Mouse (Mus musculus) embryonic facial prominence, embryonic 14.5 days (tissue): ENCODE measurements around the gene Lrmda. TPM values are rescaled to one million over a fixed set of nuclear protein-coding genes. Genes with fewer than 3 reads are reported as not detected.
A peak's percentile ranks its signal among the peaks of the same experiment; 100 is the strongest.

Experiments used
- ATAC-seq: fragments of 200-750 bp; cut with Nextera tagmentation; 2 replicates; pipeline ENCODE4 v1.8.0; 2017; ENCODE audit warnings: low read depth, moderate number of reproducible peaks, moderate TSS enrichment
- DNase-seq: peaks from one replicate; pipeline ENCODE4 v3.0.0-alpha.2; 2015; ENCODE audit warnings: low spot score
- H3K27ac ChIP-seq: fragments of 300-500 bp; sonication (generic); replicated peaks from 2 replicates; pipeline ENCODE4 v1.5.1; 2014; ENCODE audit warnings: low read depth, mild to moderate bottlenecking, low read length, moderate library complexity
- H3K27me3 ChIP-seq: fragments of 300-500 bp; sonication (generic); replicated peaks from 2 replicates; pipeline ENCODE4 v1.6.1; 2014; ENCODE audit warnings: low read length; ENCODE audit not compliant: control insufficient read depth, insufficient read depth
- H3K36me3 ChIP-seq: fragments of 300-500 bp; sonication (generic); 2 replicates; pipeline ENCODE4 v1.6.1; 2014; ENCODE audit warnings: low read length, mixed read lengths; ENCODE audit not compliant: control insufficient read depth, insufficient read depth
- H3K4me1 ChIP-seq: fragments of 300-500 bp; sonication (generic); 2 replicates; pipeline ENCODE4 v1.6.1; 2014; ENCODE audit warnings: antibody characterized with exemption, low read length; ENCODE audit not compliant: control insufficient read depth, insufficient read depth
- H3K4me2 ChIP-seq: fragments of 300-500 bp; sonication (generic); 2 replicates; pipeline ENCODE4 v1.6.1; 2014; ENCODE audit warnings: low read depth, mild to moderate bottlenecking, low read length, moderate library complexity, mixed read lengths
- H3K4me3 ChIP-seq: fragments of 300-500 bp; sonication (generic); 2 replicates; pipeline ENCODE4 v1.5.1; 2014; ENCODE audit warnings: low read depth, mild to moderate bottlenecking, low read length
- H3K9ac ChIP-seq: fragments of 300-500 bp; sonication (generic); 2 replicates; pipeline ENCODE4 v1.6.1; 2014; ENCODE audit warnings: low read depth, mild to moderate bottlenecking, low read length, moderate library complexity, mixed read lengths
- H3K9me3 ChIP-seq: fragments of 300-500 bp; sonication (generic); 2 replicates; pipeline ENCODE4 v1.6.1; 2016; ENCODE audit warnings: low read length; ENCODE audit not compliant: control insufficient read depth
- WGBS: fragments of 180-500 bp; shearing (Covaris S2); extraction: QIAGEN DNeasy Blood & Tissue Kit; methylation state at CpG from one replicate; pipeline ENCODE4 v1.1.7; 2014; 5-methylcytosine and 5-hydroxymethylcytosine counted together
- polyA plus RNA-seq: library from polyadenylated mRNA; unstranded; fragments of >200 nt; fragmentation: Nextera tagmentation; extraction: Ambion mirVana; gene quantifications from 2 replicates; pipeline ENCODE4 v1.2.1, GENCODE M21; 2014

The Lrmda gene
- polyA plus RNA-seq, 1 experiment from 2014 or later, result 0.24 TPM

DNA sequence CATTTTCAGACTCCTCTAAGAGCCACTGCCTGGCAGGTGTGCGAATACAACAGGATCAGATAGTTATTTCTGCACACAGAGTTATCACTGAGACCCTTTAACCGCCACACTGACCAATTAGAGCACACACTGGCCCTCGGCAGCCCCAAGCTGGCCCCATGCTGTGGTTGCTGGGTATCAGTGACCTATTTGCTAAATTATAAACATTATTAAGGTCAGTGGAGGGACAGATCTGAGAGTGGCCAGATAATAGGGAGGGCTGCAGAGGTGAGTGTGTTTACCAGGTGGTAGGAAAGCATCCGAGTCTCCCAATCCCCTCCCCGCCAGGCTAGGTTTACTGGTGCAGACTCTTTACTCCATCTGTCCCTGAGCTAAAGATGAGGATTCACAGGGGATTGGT is 553.0 kb downstream of the Lrmda start:
- Histone ChIP-seq H3K4me2 (no peak overlapping the region), H3K9ac (no peak overlapping the region), H3K36me3 (no peaks in the 10 kb centered on the region), H3K4me1 (peaks cover 20% of the 10 kb centered on the region), H3K27me3 (no peaks in the 10 kb centered on the region), H3K9me3 (no peaks in the 10 kb centered on the region), H3K27ac (no peak overlapping the region), H3K4me3 (no peak overlapping the region)
- 76% methylated on average over 5 of the region's 5 CpGs for WGBS
- ATAC-seq (no peak), DNase-seq (no peak)

DNA sequence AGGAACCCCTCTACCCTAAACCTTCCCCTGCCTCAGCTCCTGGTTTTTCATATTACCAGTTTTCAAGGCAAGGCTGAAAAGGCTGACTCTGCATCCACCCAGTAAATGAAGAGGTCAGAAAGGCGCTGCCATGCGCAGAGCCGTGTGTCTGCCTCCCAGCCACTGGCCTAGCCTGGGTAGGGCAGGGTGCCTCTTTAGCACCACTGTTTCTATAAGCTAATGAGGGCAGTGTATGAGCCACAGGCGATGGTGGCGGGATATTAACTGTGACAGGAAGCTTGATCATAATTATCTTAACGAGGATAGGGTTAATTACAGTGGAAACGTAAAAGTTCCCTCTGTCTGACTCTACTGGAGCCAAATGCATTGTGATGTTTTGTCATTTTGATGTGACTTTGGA is 554.1 kb downstream of the Lrmda start:
- H3K4me3 ChIP-seq, result no peak overlapping the region
- ATAC-seq (no peak), DNase-seq (no peak)
- H3K27me3 ChIP-seq, result no peaks in the 10 kb centered on the region
- no peaks in the 10 kb centered on the region for H3K9me3 ChIP-seq
- 75% methylated on average over 7 of the region's 7 CpGs for WGBS
- no peak overlapping the region for H3K27ac ChIP-seq
- H3K4me2 ChIP-seq, result no peak overlapping the region
- H3K9ac ChIP-seq, result no peak overlapping the region
- peaks cover 25% of the 10 kb centered on the region for H3K4me1 ChIP-seq
- no peaks in the 10 kb centered on the region for H3K36me3 ChIP-seq

DNA sequence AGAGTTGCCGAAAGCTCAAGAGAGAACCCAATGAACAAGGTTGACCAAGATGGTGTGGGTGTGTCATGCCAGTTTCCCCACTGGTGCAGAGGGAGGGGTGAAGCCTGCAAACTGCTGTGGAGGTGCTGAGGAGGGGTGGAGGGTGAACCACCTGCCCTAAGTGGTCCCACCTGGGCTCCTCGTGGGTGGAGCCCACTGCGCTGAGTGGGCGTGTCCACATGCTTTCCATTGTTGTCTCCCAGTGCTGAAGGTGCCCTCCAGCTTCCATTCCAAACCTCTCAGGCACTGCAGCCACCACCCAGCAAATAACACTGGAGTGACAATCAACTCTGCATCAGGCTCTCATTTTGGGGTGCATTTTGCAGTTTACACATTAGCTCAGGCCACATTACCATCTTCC is 554.5 kb downstream of the Lrmda start:
- Histone ChIP-seq H3K4me2 (no peak overlapping the region), H3K27ac (no peak overlapping the region), H3K36me3 (no peaks in the 10 kb centered on the region), H3K9me3 (no peaks in the 10 kb centered on the region), H3K9ac (no peak overlapping the region), H3K27me3 (no peaks in the 10 kb centered on the region), H3K4me1 (peaks cover 25% of the 10 kb centered on the region), H3K4me3 (no peak overlapping the region)
- WGBS, result 78% methylated on average over 4 of the region's 4 CpGs
- ATAC-seq (no peak), DNase-seq (no peak)

DNA sequence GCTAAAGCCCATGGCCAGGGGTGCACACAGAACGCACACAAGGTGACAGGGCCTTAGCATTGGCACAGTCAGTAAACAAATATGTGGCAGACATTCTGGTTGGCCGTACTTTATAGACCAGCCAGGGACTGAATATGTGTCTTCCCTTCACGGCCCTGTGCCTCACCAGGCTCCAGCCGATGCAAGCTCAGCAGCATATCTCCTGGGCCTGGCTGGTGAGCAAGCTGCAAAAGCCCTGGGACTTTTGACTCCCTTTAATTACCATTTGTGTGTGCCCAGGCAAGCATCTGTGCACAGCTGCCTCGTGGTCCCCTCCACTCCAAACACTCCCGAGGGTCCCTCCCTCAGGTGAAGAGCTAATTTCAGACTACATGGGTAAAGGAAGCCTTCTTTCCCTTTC is 556.9 kb downstream of the Lrmda start:
- H3K36me3 ChIP-seq, result no peaks in the 10 kb centered on the region
- no peak overlapping the region for H3K9ac ChIP-seq
- ATAC-seq (no peak), DNase-seq (no peak)
- 44% methylated on average over 6 of the region's 6 CpGs for WGBS
- H3K27ac ChIP-seq, result no peak overlapping the region
- no peaks in the 10 kb centered on the region for H3K27me3 ChIP-seq
- H3K4me3 ChIP-seq, result no peak overlapping the region
- H3K9me3 ChIP-seq, result no peaks in the 10 kb centered on the region
- H3K4me1 ChIP-seq, result peaks cover 25% of the 10 kb centered on the region
- H3K4me2 ChIP-seq, result no peak overlapping the region

DNA sequence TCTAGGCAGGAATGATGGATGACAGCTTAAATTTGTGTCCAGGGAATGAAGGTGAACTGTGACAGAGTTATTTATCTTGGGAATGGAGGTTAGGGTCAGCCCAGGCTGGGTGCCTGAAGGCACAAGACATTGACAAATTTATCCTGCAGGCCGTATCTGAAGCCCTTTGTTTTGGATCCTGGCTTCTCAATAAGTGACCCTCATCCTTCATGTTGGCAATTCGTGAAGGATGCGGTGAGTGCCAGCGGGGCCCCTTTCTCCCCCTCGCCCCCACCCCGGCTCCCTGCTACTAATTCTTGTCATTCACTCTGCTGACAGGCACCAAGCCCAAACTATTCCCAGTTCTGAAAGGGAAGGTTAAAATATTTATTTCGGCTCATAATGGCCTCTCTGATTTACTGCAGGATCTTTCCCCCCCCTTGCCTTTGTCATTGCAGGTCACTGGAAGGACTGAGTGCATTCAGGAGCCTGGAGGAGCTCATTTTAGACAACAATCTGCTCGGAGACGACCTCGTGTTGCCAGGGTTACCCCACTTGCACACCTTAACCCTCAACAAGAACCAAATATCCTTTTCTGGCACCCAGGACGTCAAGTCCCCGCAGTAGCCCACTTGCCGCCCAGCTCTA is 558.0 kb downstream of the Lrmda start:
- Histone ChIP-seq H3K27me3 (no peaks in the 10 kb centered on the region), H3K4me3 (no peak overlapping the region), H3K9ac (no peak overlapping the region), H3K9me3 (no peaks in the 10 kb centered on the region), H3K36me3 (no peaks in the 10 kb centered on the region), H3K4me1 (peaks cover 25% of the 10 kb centered on the region), H3K4me2 (peak overlapping the region; percentile 14; the same call in 1 of the 2 replicates), H3K27ac (no peak overlapping the region)
- ATAC-seq (no peak), DNase-seq (no peak)
- 44% methylated on average over 13 of the region's 13 CpGs for WGBS

DNA sequence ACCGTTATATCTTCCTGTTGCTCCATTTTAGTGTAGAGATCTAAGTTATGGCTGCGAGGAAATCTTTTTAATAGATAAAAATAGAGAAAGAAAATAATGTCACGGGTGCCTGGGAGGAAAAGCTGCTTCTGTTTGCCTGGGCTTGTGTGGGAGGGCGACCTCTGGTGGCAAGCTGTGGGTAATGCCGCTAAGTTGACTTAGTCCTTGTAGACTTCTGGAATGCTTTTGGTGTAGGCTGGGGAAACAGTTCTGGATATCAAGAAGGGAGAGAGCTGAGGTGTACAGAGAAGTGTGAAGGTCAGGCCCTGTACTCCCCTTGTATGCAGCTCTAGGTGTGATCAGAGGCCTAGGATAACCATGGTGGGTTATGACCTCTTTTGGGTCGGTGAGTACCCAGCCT is 558.7 kb downstream of the Lrmda start:
- peak; percentile 82 for DNase-seq
- no peaks in the 10 kb centered on the region for H3K36me3 ChIP-seq
- no peak overlapping the region for H3K4me3 ChIP-seq
- WGBS, result 15% methylated on average over 6 of the region's 6 CpGs
- H3K4me2 ChIP-seq, result peak overlapping the region; percentile 14; the same call in 1 of the 2 replicates
- H3K9me3 ChIP-seq, result no peaks in the 10 kb centered on the region
- H3K9ac ChIP-seq, result no peak overlapping the region
- H3K27ac ChIP-seq, result no peak overlapping the region
- no peak for ATAC-seq
- no peaks in the 10 kb centered on the region for H3K27me3 ChIP-seq
- peaks cover 25% of the 10 kb centered on the region for H3K4me1 ChIP-seq

DNA sequence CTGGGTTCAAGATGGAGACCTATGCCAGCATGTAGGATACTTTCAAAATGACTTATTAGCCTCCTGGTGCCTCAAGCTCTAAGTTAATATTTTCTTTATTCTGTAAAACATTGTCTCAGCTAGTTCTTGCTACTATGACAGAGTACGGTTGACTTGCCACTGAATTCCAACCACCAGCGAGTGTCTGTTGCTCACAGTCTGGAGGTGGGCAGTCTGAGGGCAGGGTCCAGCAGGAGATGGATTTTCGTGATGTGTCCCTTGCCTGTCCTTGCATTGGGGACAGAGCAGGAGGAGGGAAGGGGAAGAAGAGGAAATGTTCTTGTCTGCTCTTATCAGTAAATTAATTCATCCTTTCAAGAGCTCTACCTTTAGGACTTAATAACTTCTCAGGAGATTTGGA is 559.5 kb downstream of the Lrmda start:
- H3K27ac ChIP-seq, result no peak overlapping the region
- no peak for ATAC-seq
- H3K4me2 ChIP-seq, result no peak overlapping the region
- no peak for DNase-seq
- peaks cover 25% of the 10 kb centered on the region for H3K4me1 ChIP-seq
- H3K27me3 ChIP-seq, result no peaks in the 10 kb centered on the region
- H3K9me3 ChIP-seq, result no peaks in the 10 kb centered on the region
- no peaks in the 10 kb centered on the region for H3K36me3 ChIP-seq
- no peak overlapping the region for H3K9ac ChIP-seq
- 95% methylated on average over 3 of the region's 3 CpGs for WGBS
- no peak overlapping the region for H3K4me3 ChIP-seq

DNA sequence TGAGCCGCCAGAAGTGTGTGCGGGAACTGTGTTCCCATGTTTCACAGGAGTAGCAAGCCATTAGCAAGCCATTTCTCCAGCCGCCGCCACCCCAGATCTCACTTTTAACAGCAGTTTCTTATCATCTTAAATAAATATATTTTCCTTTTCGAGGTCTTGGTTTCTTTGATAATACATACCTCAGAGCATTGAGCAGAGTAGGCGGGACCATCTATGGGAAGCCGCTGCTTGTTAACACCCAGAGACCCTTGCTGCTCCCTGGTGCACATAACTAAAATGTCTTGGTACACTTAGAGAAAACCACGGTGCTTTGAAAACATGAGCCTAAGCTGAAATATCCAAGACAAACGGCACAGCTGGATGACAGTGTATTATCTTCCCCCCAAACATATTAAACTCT is 562.6 kb downstream of the Lrmda start:
- H3K4me2 ChIP-seq, result no peak overlapping the region
- H3K9ac ChIP-seq, result no peak overlapping the region
- ATAC-seq (no peak), DNase-seq (no peak)
- no peak overlapping the region for H3K27ac ChIP-seq
- WGBS, result 87% methylated on average over 9 of the region's 9 CpGs
- H3K27me3 ChIP-seq, result no peaks in the 10 kb centered on the region
- peaks cover 9% of the 10 kb centered on the region; the same call in 1 of the 2 replicates for H3K4me1 ChIP-seq
- H3K9me3 ChIP-seq, result no peaks in the 10 kb centered on the region
- H3K36me3 ChIP-seq, result no peaks in the 10 kb centered on the region
- no peak overlapping the region for H3K4me3 ChIP-seq

DNA sequence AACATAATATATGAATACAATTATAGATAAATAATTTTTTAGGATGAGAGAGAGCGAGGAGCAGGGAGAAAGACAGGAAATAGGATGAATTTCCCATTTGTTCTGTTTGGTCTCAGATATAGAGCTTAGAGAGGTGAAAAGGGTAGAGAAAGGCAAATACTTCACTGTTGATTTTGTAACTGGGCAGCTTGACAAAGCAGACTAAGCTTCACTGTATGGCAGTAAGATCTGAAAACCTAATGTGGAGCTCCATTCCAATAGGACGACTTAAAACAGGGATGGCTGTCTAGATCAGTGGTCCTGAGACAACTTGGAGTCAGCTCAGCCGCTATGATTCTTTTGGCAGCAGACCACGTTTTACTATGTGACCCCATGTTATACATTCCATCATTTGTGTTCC is 566.8 kb downstream of the Lrmda start:
- Histone ChIP-seq H3K9me3 (no peaks in the 10 kb centered on the region), H3K27me3 (no peaks in the 10 kb centered on the region), H3K27ac (no peak overlapping the region), H3K4me3 (no peak overlapping the region), H3K36me3 (no peaks in the 10 kb centered on the region), H3K9ac (no peak overlapping the region), H3K4me2 (no peak overlapping the region), H3K4me1 (0 out of 2 replicates have a peak, but pooled peaks cover 3% of the 10 kb centered on the region)
- DNase-seq (no peak), ATAC-seq (no peak)
- WGBS, result 65% methylated on average over 4 of the region's 4 CpGs
